Mouse (Mus musculus): Measurements from ENCODE around the gene Reep1. TPM values are rescaled to one million over a fixed set of nuclear protein-coding genes. Genes with fewer than 3 reads are reported as not detected.
"Not testable (repeated sequence)": the region's sequence is repeated elsewhere in the genome, so short reads cannot be mapped to it uniquely, and the experiment has no call there.

Gene Reep1
- polyA plus RNA-seq, 1 experiment from 2014 or later = 326 TPM

- no peak overlapping the region for H3K4me3 ChIP-seq (replicated peaks; ENCODE audit: low read length)
- ATAC-seq (ENCODE audit: low FRiP score) (no peak), DNase-seq (ENCODE audit: low spot score) (no peak)
- H3K27ac ChIP-seq = no peak overlapping the region
- peaks cover 7% of the 10 kb centered on the region; the same call in 1 of the 2 replicates for H3K36me3 ChIP-seq (replicated peaks; ENCODE audit: control insufficient read depth, insufficient read depth)
- H3K4me1 ChIP-seq (replicated peaks; ENCODE audit: control insufficient read depth, insufficient read depth, low read length) = peaks cover 9% of the 10 kb centered on the region
- H3K9me3 ChIP-seq (ENCODE audit: control insufficient read depth, low read length) = no peaks in the 10 kb centered on the region
- no peaks in the 10 kb centered on the region for H3K27me3 ChIP-seq (ENCODE audit: control insufficient read depth, insufficient read depth, low read length)
- no peak overlapping the region for H3K4me2 ChIP-seq (replicated peaks)
- H3K9ac ChIP-seq = no peak overlapping the region
- WGBS = 90% methylated on average over 2 of the region's 2 CpGs
Measured at GRCm38 (mm10) chr6:71836811-71837210, 129.4 kb downstream of the Reep1 start.

- Histone ChIP-seq H3K27ac (no peak overlapping the region), H3K4me2 (replicated peaks) (no peak overlapping the region), H3K27me3 (ENCODE audit: control insufficient read depth, insufficient read depth, low read length) (no peaks in the 10 kb centered on the region), H3K9me3 (ENCODE audit: control insufficient read depth, low read length) (no peaks in the 10 kb centered on the region), H3K4me1 (replicated peaks; ENCODE audit: control insufficient read depth, insufficient read depth, low read length) (no peaks in the 10 kb centered on the region), H3K4me3 (replicated peaks; ENCODE audit: low read length) (no peak overlapping the region), H3K9ac (no peak overlapping the region), H3K36me3 (replicated peaks; ENCODE audit: control insufficient read depth, insufficient read depth) (peaks cover 7% of the 10 kb centered on the region; the same call in 1 of the 2 replicates)
- no peak for DNase-seq (ENCODE audit: low spot score)
- ATAC-seq (ENCODE audit: low FRiP score) = no peak
Measured at GRCm38 (mm10) chr6:71839815-71840214, 132.5 kb downstream of the Reep1 start.

- no peaks in the 10 kb centered on the region for H3K9me3 ChIP-seq (ENCODE audit: control insufficient read depth, low read length)
- no peak overlapping the region for H3K9ac ChIP-seq
- H3K4me1 ChIP-seq (replicated peaks; ENCODE audit: control insufficient read depth, insufficient read depth, low read length) = no peaks in the 10 kb centered on the region
- no peak overlapping the region for H3K4me2 ChIP-seq (replicated peaks)
- 100% methylated on average over 1 of the region's 1 CpGs for WGBS
- no peak for ATAC-seq (ENCODE audit: low FRiP score)
- H3K27me3 ChIP-seq (ENCODE audit: control insufficient read depth, insufficient read depth, low read length) = no peaks in the 10 kb centered on the region
- peaks cover 13% of the 10 kb centered on the region for H3K36me3 ChIP-seq (replicated peaks; ENCODE audit: control insufficient read depth, insufficient read depth)
- DNase-seq (ENCODE audit: low spot score) = no peak
- H3K27ac ChIP-seq = no peak overlapping the region
- H3K4me3 ChIP-seq (replicated peaks; ENCODE audit: low read length) = no peak overlapping the region
Measured at GRCm38 (mm10) chr6:71840597-71841290, 133.4 kb downstream of the Reep1 start.

GRCm38 (mm10) chr6:71846906-71847305 is 139.5 kb downstream of the Reep1 start:
- H3K4me2 ChIP-seq (replicated peaks); H3K9me3 ChIP-seq (ENCODE audit: control insufficient read depth, low read length); H3K9ac ChIP-seq; ATAC-seq (ENCODE audit: low FRiP score); H3K27me3 ChIP-seq (ENCODE audit: control insufficient read depth, insufficient read depth, low read length); H3K4me1 ChIP-seq (replicated peaks; ENCODE audit: control insufficient read depth, insufficient read depth, low read length); H3K27ac ChIP-seq; H3K4me3 ChIP-seq (replicated peaks; ENCODE audit: low read length); DNase-seq (ENCODE audit: low spot score): not testable (repeated sequence)
- H3K36me3 ChIP-seq (replicated peaks; ENCODE audit: control insufficient read depth, insufficient read depth) = peaks cover 61% of the 10 kb centered on the region
- WGBS = 93% methylated on average over 6 of the region's 6 CpGs

Other genes with a start within 250 kb of the Reep1 start
- gene Rnf103, start 213.7 kb upstream of the Reep1 start, polyA plus RNA-seq (2014; fragmentation: Nextera tagmentation; extraction: Ambion mirVana) = 31.1 and 35.8 TPM in 2 replicates
- gene Chmp3, start 163.8 kb upstream of the Reep1 start, polyA plus RNA-seq (2014; fragmentation: Nextera tagmentation; extraction: Ambion mirVana) = 52.8 and 57.5 TPM in 2 replicates
- gene Kdm3a, start 74.6 kb upstream of the Reep1 start, polyA plus RNA-seq (2014; fragmentation: Nextera tagmentation; extraction: Ambion mirVana) = 30.1 and 32.1 TPM in 2 replicates
- gene Mrpl35, start 119.4 kb downstream of the Reep1 start, polyA plus RNA-seq (2014; fragmentation: Nextera tagmentation; extraction: Ambion mirVana) = 37.1 and 44.4 TPM in 2 replicates
- gene Immt, start 123.8 kb downstream of the Reep1 start, polyA plus RNA-seq (2014; fragmentation: Nextera tagmentation; extraction: Ambion mirVana) = 167 and 177 TPM in 2 replicates
- 91.1 and 92.0 TPM in 2 replicates for gene Ptcd3, start 201.2 kb downstream of the Reep1 start, polyA plus RNA-seq (2014; fragmentation: Nextera tagmentation; extraction: Ambion mirVana)
- 18.1 and 20.4 TPM in 2 replicates for gene Polr1a, start 201.5 kb downstream of the Reep1 start, polyA plus RNA-seq (2014; fragmentation: Nextera tagmentation; extraction: Ambion mirVana)